Mouse (Mus musculus): ENCODE results near the gene Plvap. TPM values are rescaled to one million over a fixed set of nuclear protein-coding genes. Genes with fewer than 3 reads are reported as not detected.

Plvap gene
- polyA plus RNA-seq, 1 experiment from 2014 or later = 3.6 TPM

GRCm38 (mm10) chr8:71468001-71468400 lies 43.6 kb downstream of the Plvap start:
- Histone ChIP-seq H3K4me2 (ENCODE audit: low read length) (no peak overlapping the region), H3K4me3 (replicated peaks; ENCODE audit: low read depth, low read length) (no peak overlapping the region), H3K9me3 (ENCODE audit: control insufficient read depth, low read length) (no peaks in the 10 kb centered on the region), H3K4me1 (ENCODE audit: control insufficient read depth, insufficient read depth, low read length) (peaks cover 29% of the 10 kb centered on the region), H3K27ac (replicated peaks; ENCODE audit: low read depth, low read length) (no peak overlapping the region), H3K9ac (replicated peaks; ENCODE audit: low read length) (no peak overlapping the region), H3K36me3 (ENCODE audit: control insufficient read depth, insufficient read depth, low read length) (peaks cover 23% of the 10 kb centered on the region), H3K27me3 (ENCODE audit: control insufficient read depth, insufficient read depth, low read length) (no peaks in the 10 kb centered on the region)
- ATAC-seq (ENCODE audit: low FRiP score, low TSS enrichment) (no peak), DNase-seq (no peak)
- 94% methylated on average over 1 of the region's 1 CpGs for WGBS

- DNase-seq (no peak), ATAC-seq (ENCODE audit: low FRiP score, low TSS enrichment) (no peak)
- Histone ChIP-seq H3K4me2 (ENCODE audit: low read length) (no peak overlapping the region), H3K27ac (replicated peaks; ENCODE audit: low read depth, low read length) (no peak overlapping the region), H3K4me1 (ENCODE audit: control insufficient read depth, insufficient read depth, low read length) (peaks cover 35% of the 10 kb centered on the region), H3K36me3 (ENCODE audit: control insufficient read depth, insufficient read depth, low read length) (peaks cover 15% of the 10 kb centered on the region), H3K9me3 (ENCODE audit: control insufficient read depth, low read length) (no peaks in the 10 kb centered on the region), H3K27me3 (ENCODE audit: control insufficient read depth, insufficient read depth, low read length) (no peaks in the 10 kb centered on the region), H3K9ac (replicated peaks; ENCODE audit: low read length) (no peak overlapping the region), H3K4me3 (replicated peaks; ENCODE audit: low read depth, low read length) (no peak overlapping the region)
- WGBS = 90% methylated on average over 2 of the region's 2 CpGs
Measured at GRCm38 (mm10) chr8:71467201-71467600, 44.4 kb downstream of the Plvap start.

- 96% methylated on average over 5 of the region's 5 CpGs for WGBS
- H3K27me3 ChIP-seq (ENCODE audit: control insufficient read depth, insufficient read depth, low read length) = no peaks in the 10 kb centered on the region
- H3K4me3 ChIP-seq (replicated peaks; ENCODE audit: low read depth, low read length) = no peak overlapping the region
- ATAC-seq (ENCODE audit: low FRiP score, low TSS enrichment) = no peak
- peak overlapping the region; percentile 89; the same call in 1 of the 2 replicates for H3K4me2 ChIP-seq (ENCODE audit: low read length)
- no peaks in the 10 kb centered on the region for H3K9me3 ChIP-seq (ENCODE audit: control insufficient read depth, low read length)
- peaks cover 11% of the 10 kb centered on the region for H3K36me3 ChIP-seq (ENCODE audit: control insufficient read depth, insufficient read depth, low read length)
- no peak overlapping the region for H3K27ac ChIP-seq (replicated peaks; ENCODE audit: low read depth, low read length)
- H3K4me1 ChIP-seq (ENCODE audit: control insufficient read depth, insufficient read depth, low read length) = peaks cover 43% of the 10 kb centered on the region
- DNase-seq = no peak
- H3K9ac ChIP-seq (replicated peaks; ENCODE audit: low read length) = no peak overlapping the region
Measured at GRCm38 (mm10) chr8:71466198-71466597, 45.4 kb downstream of the Plvap start.

GRCm38 (mm10) chr8:71465733-71466132 lies 45.8 kb downstream of the Plvap start:
- WGBS = 84% methylated on average over 8 of the region's 8 CpGs
- Histone ChIP-seq H3K4me2 (ENCODE audit: low read length) (peak overlapping the region; percentile 89), H3K27me3 (ENCODE audit: control insufficient read depth, insufficient read depth, low read length) (no peaks in the 10 kb centered on the region), H3K4me1 (ENCODE audit: control insufficient read depth, insufficient read depth, low read length) (peaks cover 43% of the 10 kb centered on the region), H3K27ac (replicated peaks; ENCODE audit: low read depth, low read length) (no peak overlapping the region), H3K9me3 (ENCODE audit: control insufficient read depth, low read length) (no peaks in the 10 kb centered on the region), H3K9ac (replicated peaks; ENCODE audit: low read length) (no peak overlapping the region), H3K4me3 (replicated peaks; ENCODE audit: low read depth, low read length) (peak overlapping the region; percentile 87), H3K36me3 (ENCODE audit: control insufficient read depth, insufficient read depth, low read length) (peaks cover 13% of the 10 kb centered on the region)
- no peak for DNase-seq
- ATAC-seq (ENCODE audit: low FRiP score, low TSS enrichment) = no peak

GRCm38 (mm10) chr8:71464513-71465500 lies 46.7 kb downstream of the Plvap start, which contains the start of gene Mrpl34:
Gene Mrpl34 (plus strand): TSS chr8:71464959.
- DNase-seq (peak; percentile 100), ATAC-seq (ENCODE audit: low FRiP score, low TSS enrichment) (peak; percentile 77)
- peak within 1 kb of the TSS; percentile 89 for H3K4me2 ChIP-seq (ENCODE audit: low read length)
- H3K36me3 ChIP-seq (ENCODE audit: control insufficient read depth, insufficient read depth, low read length) = peaks cover 18% of the 10 kb centered on the region
- WGBS = under 1% methylated on average over 59 of the region's 59 CpGs
- H3K4me1 ChIP-seq (ENCODE audit: control insufficient read depth, insufficient read depth, low read length) = peaks cover 35% of the 10 kb centered on the region
- H3K4me3 ChIP-seq (replicated peaks; ENCODE audit: low read depth, low read length) = peak within 1 kb of the TSS; percentile 87
- peak within 1 kb of the TSS; percentile 82 for H3K27ac ChIP-seq (replicated peaks; ENCODE audit: low read depth, low read length)
- no peaks in the 10 kb centered on the region for H3K27me3 ChIP-seq (ENCODE audit: control insufficient read depth, insufficient read depth, low read length)
- H3K9me3 ChIP-seq (ENCODE audit: control insufficient read depth, low read length) = no peaks in the 10 kb centered on the region
- H3K9ac ChIP-seq (replicated peaks; ENCODE audit: low read length) = peak within 1 kb of the TSS; percentile 89

DNA sequence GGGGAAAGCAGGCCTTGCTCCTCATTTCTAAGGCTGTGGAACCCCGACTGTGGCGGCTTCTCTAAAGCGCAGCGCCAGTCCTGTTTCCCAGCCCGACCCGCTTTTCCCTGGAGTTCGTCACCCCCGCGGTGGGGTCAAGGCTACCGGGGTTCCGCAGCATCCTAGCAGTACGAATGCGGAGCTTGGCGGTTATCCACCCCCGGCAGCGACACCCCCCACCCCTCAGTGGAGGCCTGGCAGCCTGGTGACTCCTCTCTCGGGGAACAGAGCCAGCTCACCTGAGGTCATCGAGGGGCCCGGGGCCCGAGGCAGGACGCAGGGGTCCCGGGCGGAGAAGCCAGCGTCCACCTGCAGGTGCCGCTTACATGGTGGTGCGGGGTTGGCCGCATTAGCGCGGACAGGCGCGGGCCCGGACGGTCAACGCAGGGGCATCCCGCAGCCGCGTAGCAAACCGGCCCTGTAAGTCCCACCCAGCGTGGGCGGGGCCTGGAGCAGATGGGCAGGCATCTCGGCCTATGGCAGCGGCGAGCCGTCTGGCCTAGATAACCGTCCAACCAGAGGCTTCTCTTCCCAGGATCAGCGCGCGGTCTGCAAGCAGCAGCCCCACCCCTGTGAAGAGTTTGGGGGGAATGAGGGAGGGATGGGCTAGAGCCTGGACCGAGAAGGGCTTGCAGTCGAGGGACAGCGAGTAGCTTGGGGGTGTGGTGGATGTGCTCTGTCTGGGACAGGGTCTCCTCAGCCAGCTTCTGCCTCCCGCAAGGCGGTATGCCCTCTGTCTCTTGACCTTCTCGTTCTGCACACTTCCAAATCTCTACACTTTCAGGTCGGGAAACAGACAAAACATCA lies 48.1 kb downstream of the Plvap start, which contains the start of gene Abhd8:
TSS of gene Abhd8 (minus strand) at position 468 of the 846 bp plus-strand sequence.
- H3K4me2 ChIP-seq (ENCODE audit: low read length) = peak within 1 kb of the TSS; percentile 89
- no peaks in the 10 kb centered on the region for H3K27me3 ChIP-seq (ENCODE audit: control insufficient read depth, insufficient read depth, low read length)
- H3K4me1 ChIP-seq (ENCODE audit: control insufficient read depth, insufficient read depth, low read length) = peaks cover 33% of the 10 kb centered on the region
- no peaks in the 10 kb centered on the region for H3K9me3 ChIP-seq (ENCODE audit: control insufficient read depth, low read length)
- H3K9ac ChIP-seq (replicated peaks; ENCODE audit: low read length) = peak within 1 kb of the TSS; percentile 89
- peak within 1 kb of the TSS; percentile 82 for H3K27ac ChIP-seq (replicated peaks; ENCODE audit: low read depth, low read length)
- DNase-seq (peak; percentile 97), ATAC-seq (ENCODE audit: low FRiP score, low TSS enrichment) (peak; percentile 81)
- H3K4me3 ChIP-seq (replicated peaks; ENCODE audit: low read depth, low read length) = peak within 1 kb of the TSS; percentile 87
- H3K36me3 ChIP-seq (ENCODE audit: control insufficient read depth, insufficient read depth, low read length) = peaks cover 31% of the 10 kb centered on the region
- under 1% methylated on average over 55 of the region's 55 CpGs for WGBS

DNA sequence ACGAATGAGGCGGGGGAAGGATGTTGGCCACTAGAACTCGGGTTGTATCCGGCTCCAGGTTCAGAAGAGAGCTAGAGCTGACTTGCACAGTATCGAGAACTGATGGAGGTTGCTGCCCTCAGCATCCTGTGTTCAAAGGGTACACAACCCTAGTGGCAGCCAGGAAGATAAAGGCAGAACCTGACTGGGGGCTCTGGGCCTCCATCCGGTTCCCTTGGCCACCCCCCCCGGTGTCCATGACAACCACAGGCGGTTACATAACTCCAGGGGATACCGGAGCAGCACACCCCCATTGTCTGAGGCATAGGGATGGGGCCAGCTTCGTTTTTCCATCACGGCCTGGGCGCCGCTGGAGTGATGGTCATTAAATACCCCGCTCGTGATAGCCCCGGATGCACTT lies 48.8 kb downstream of the Plvap start:
- Histone ChIP-seq H3K36me3 (ENCODE audit: control insufficient read depth, insufficient read depth, low read length) (peaks cover 37% of the 10 kb centered on the region), H3K4me3 (replicated peaks; ENCODE audit: low read depth, low read length) (peak overlapping the region; percentile 87), H3K9me3 (ENCODE audit: control insufficient read depth, low read length) (no peaks in the 10 kb centered on the region), H3K27me3 (ENCODE audit: control insufficient read depth, insufficient read depth, low read length) (no peaks in the 10 kb centered on the region), H3K9ac (replicated peaks; ENCODE audit: low read length) (peak overlapping the region; percentile 89), H3K27ac (replicated peaks; ENCODE audit: low read depth, low read length) (peak overlapping the region; percentile 82), H3K4me2 (ENCODE audit: low read length) (peak overlapping the region; percentile 89), H3K4me1 (ENCODE audit: control insufficient read depth, insufficient read depth, low read length) (peaks cover 33% of the 10 kb centered on the region)
- no peak for ATAC-seq (ENCODE audit: low FRiP score, low TSS enrichment)
- peak; percentile 62 for DNase-seq
- WGBS = 3% methylated on average over 16 of the region's 16 CpGs

DNA sequence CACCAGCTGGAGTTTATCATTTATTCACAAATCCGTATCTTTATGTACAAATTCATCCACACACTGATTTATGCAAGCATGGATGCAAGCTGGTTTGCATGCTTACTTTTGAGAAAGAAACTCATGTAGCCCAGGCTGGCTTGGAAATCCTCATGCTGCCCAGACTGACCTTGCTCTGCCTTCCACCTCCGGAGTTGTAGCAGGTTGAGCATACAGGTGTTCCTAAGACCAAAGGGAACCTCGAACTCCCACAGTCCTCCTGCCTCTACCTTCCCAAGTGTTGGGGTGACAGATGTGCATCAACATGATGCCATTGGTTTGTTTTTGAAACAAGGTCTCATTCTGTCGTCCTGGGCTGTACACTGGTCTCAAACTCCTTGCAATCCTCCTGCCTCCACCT lies 49.4 kb downstream of the Plvap start:
- no peaks in the 10 kb centered on the region for H3K9me3 ChIP-seq (ENCODE audit: control insufficient read depth, low read length)
- H3K27ac ChIP-seq (replicated peaks; ENCODE audit: low read depth, low read length) = no peak overlapping the region; the same call in 1 of the 2 replicates
- no peaks in the 10 kb centered on the region for H3K27me3 ChIP-seq (ENCODE audit: control insufficient read depth, insufficient read depth, low read length)
- DNase-seq = no peak
- 75% methylated on average over 4 of the region's 4 CpGs for WGBS
- peaks cover 33% of the 10 kb centered on the region for H3K4me1 ChIP-seq (ENCODE audit: control insufficient read depth, insufficient read depth, low read length)
- no peak for ATAC-seq (ENCODE audit: low FRiP score, low TSS enrichment)
- H3K4me2 ChIP-seq (ENCODE audit: low read length) = peak overlapping the region; percentile 89
- peak overlapping the region; percentile 89 for H3K9ac ChIP-seq (replicated peaks; ENCODE audit: low read length)
- H3K4me3 ChIP-seq (replicated peaks; ENCODE audit: low read depth, low read length) = peak overlapping the region; percentile 87
- peaks cover 43% of the 10 kb centered on the region for H3K36me3 ChIP-seq (ENCODE audit: control insufficient read depth, insufficient read depth, low read length)
